Mouse (Mus musculus): ENCODE data around the gene Xpot. TPM values are rescaled to one million over a fixed set of nuclear protein-coding genes. Genes with fewer than 3 reads are reported as not detected.

The Xpot gene
- total and polyA plus RNA-seq, 2 experiments from 2014 or later: 14.8 to 41.1 TPM

DNA sequence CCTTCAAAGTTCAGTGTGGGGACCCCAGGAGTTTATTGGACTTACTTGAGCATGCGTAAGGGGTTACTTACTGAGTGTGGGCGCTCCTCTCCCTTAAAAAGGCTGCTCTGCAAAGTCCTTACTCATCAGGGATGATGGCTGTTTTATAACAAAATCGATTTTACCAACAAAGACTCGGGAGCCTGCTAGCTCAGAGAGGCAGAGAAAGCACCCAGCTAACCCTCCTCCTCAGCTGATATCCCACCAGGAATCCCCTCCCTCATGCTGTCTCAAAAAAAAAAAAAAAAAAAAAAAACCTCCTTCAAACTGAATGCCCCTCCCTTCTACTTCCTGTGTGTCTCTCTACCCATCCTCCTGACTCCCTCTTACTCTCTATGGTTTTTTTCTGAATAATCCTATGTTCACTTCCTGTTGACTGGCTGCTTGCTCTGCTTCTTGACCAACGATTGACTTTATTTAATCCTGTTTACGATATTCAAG is 2.5 kb upstream of the Xpot start:
- Histone ChIP-seq H3K27ac (ENCODE audit: low read depth) (no peak overlapping the region), H3K4me1 (ENCODE audit: control insufficient read depth, insufficient read depth) (0 out of 2 replicates have a peak, but pooled peaks cover 12% of the 10 kb centered on the region), H3K9me3 (replicated peaks; ENCODE audit: control insufficient read depth, low read length) (no peaks in the 10 kb centered on the region), H3K4me3 (ENCODE audit: low read depth, low read length) (no peak overlapping the region), H3K4me2 (ENCODE audit: low read depth, low read length) (no peak overlapping the region), H3K36me3 (replicated peaks; ENCODE audit: control insufficient read depth, insufficient read depth, low read length) (no peaks in the 10 kb centered on the region), H3K9ac (replicated peaks; ENCODE audit: low read depth, low read length) (no peak overlapping the region), H3K27me3 (ENCODE audit: control insufficient read depth, insufficient read depth, low read length) (no peaks in the 10 kb centered on the region)
- no peak for ATAC-seq (ENCODE audit: insufficient read depth, low read depth)
- no peak for TF ChIP-seq EP300 (IDR thresholded peaks at IDR 0.05; ENCODE audit: low read depth)
- no peak for TF ChIP-seq CTCF (IDR thresholded peaks at IDR 0.05; ENCODE audit: low read depth)
- no peak for DNase-seq (ENCODE audit: low spot score)
- WGBS: 78% methylated on average over 6 of the region's 6 CpGs

DNA sequence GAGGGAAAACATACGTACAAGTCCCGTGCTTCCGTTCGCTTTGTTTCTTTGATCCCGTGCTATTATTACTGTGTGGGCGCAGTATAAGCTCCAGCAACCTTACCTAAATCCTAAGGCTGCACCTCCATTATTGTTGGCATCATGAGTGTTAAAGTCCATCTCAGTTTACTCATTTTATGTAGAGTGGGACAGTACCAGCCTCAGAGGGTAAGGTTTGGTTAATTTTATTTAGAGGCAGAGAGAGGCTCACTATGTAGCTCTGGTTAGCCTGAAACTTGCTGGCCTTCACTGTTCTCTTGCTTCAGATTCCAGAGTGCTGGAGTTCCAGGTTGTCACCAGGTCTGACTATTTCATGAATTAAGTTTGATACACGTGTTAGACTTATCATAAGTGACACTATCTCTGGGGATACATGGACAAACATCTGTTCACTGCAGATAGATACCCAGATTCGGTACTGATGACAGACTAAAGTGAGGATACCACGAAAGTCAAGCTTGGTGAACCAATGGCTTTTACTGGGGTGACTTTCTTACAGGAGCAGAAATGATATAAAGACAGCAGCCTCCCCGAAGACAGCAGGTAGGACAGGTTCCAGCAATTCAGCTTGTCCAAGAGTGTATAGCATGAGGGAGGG is 1.2 kb upstream of the Xpot start:
- H3K9ac ChIP-seq (replicated peaks; ENCODE audit: low read depth, low read length): no peak overlapping the region
- 80% methylated on average over 10 of the region's 10 CpGs for WGBS

DNA sequence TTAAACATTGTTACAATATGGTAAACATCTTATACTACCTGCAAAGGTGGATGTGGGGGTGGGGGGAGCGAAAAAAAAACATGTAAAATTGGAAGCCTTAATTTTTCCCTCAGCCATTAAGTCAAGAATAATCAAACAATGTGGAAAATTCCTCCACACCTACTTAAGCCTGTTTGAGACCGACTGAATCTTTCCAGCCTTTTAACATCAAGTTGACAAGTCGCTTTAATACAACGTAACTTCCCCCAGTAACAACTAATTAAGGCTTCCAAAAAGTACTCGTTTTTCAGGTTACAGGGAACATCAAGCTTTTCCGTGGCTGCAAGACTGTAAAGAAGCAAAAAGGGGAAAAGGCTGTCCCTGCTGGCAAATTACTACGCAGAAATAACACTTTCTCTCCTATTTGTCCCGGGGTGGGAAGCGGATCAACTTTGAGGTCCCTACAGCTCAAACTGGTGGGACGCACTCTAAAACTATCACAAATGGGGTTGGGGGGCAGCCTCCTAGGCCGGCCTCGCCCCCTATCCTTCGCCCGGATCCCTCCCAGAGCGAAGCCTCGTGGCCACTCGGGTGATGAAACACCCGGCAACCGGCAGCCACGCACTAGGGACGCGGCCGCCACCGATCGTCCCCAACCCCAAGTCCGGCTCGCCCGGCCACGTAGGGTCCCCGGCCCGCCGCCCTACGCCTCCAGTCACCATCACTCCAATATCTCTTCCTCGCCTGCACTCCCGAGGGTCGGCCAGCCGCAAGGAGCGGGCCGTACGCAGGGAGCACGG is 536 bp downstream of the Xpot start:
- ATAC-seq (ENCODE audit: insufficient read depth, low read depth): peak; percentile 43; the same call in 1 of the 2 replicates
- DNase-seq (ENCODE audit: low spot score): peak; percentile 40
- H3K4me1 ChIP-seq (ENCODE audit: control insufficient read depth, insufficient read depth): 0 out of 2 replicates have a peak, but pooled peaks cover 12% of the 10 kb centered on the region
- under 1% methylated on average over 36 of the region's 41 CpGs for WGBS
- no peak for TF ChIP-seq EP300 (IDR thresholded peaks at IDR 0.05; ENCODE audit: low read depth)
- 0 out of 2 replicates have a peak, but pooled peaks have one; percentile 0 for TF ChIP-seq CTCF (IDR thresholded peaks at IDR 0.05; ENCODE audit: low read depth)
- peak overlapping the region; percentile 93 for H3K27ac ChIP-seq (ENCODE audit: low read depth)
- no peaks in the 10 kb centered on the region for H3K9me3 ChIP-seq (replicated peaks; ENCODE audit: control insufficient read depth, low read length)
- peak overlapping the region; percentile 84 for H3K4me2 ChIP-seq (ENCODE audit: low read depth, low read length)
- peaks cover 21% of the 10 kb centered on the region for H3K36me3 ChIP-seq (replicated peaks; ENCODE audit: control insufficient read depth, insufficient read depth, low read length)
- peak overlapping the region; percentile 73 for H3K9ac ChIP-seq (replicated peaks; ENCODE audit: low read depth, low read length)
- peak overlapping the region; percentile 90 for H3K4me3 ChIP-seq (ENCODE audit: low read depth, low read length)
- no peaks in the 10 kb centered on the region for H3K27me3 ChIP-seq (ENCODE audit: control insufficient read depth, insufficient read depth, low read length)

More for the DNA sequence above, 1.2 kb upstream of the Xpot start:
- H3K4me3 ChIP-seq (ENCODE audit: low read depth, low read length): no peak overlapping the region
- no peaks in the 10 kb centered on the region for H3K9me3 ChIP-seq (replicated peaks; ENCODE audit: control insufficient read depth, low read length)
- peaks cover 7% of the 10 kb centered on the region; the same call in 1 of the 2 replicates for H3K36me3 ChIP-seq (replicated peaks; ENCODE audit: control insufficient read depth, insufficient read depth, low read length)
- no peak overlapping the region for H3K27ac ChIP-seq (ENCODE audit: low read depth)
- DNase-seq (ENCODE audit: low spot score): no peak
- H3K4me2 ChIP-seq (ENCODE audit: low read depth, low read length): no peak overlapping the region
- 0 out of 2 replicates have a peak, but pooled peaks cover 12% of the 10 kb centered on the region for H3K4me1 ChIP-seq (ENCODE audit: control insufficient read depth, insufficient read depth)
- no peak for TF ChIP-seq CTCF (IDR thresholded peaks at IDR 0.05; ENCODE audit: low read depth)
- TF ChIP-seq EP300 (IDR thresholded peaks at IDR 0.05; ENCODE audit: low read depth): no peak
- ATAC-seq (ENCODE audit: insufficient read depth, low read depth): no peak
- H3K27me3 ChIP-seq (ENCODE audit: control insufficient read depth, insufficient read depth, low read length): no peaks in the 10 kb centered on the region

DNA sequence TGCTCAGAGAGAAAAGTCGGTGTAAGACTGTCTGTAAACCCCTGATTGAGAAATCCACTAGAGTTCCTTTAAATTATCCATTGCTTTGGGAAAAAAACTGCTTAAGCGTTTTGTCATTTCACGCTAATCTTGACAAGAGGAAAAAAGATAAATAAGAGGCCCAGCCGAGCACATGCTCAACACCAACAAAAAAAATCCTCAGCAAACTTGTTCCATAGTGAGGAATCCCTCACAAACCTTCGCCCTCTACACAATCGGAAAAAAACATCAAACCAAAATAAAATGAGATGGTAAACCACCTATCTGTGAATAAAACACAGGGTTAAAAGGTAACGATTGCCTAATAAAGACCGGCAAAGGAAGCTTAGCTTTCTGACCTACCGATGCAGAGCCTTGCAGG is 1.1 kb downstream of the Xpot start:
- H3K27me3 ChIP-seq (ENCODE audit: control insufficient read depth, insufficient read depth, low read length): no peaks in the 10 kb centered on the region
- no peaks in the 10 kb centered on the region for H3K9me3 ChIP-seq (replicated peaks; ENCODE audit: control insufficient read depth, low read length)
- peak overlapping the region; percentile 90 for H3K4me3 ChIP-seq (ENCODE audit: low read depth, low read length)
- H3K4me1 ChIP-seq (ENCODE audit: control insufficient read depth, insufficient read depth): 0 out of 2 replicates have a peak, but pooled peaks cover 12% of the 10 kb centered on the region
- 0 out of 2 replicates have a peak overlapping the region, but pooled peaks have one; percentile 5 for H3K27ac ChIP-seq (ENCODE audit: low read depth)
- peak overlapping the region; percentile 84 for H3K4me2 ChIP-seq (ENCODE audit: low read depth, low read length)
- peaks cover 27% of the 10 kb centered on the region for H3K36me3 ChIP-seq (replicated peaks; ENCODE audit: control insufficient read depth, insufficient read depth, low read length)
- 11% methylated on average over 9 of the region's 9 CpGs for WGBS
- DNase-seq (ENCODE audit: low spot score) (no peak), ATAC-seq (ENCODE audit: insufficient read depth, low read depth) (no peak)
- peak overlapping the region; percentile 73 for H3K9ac ChIP-seq (replicated peaks; ENCODE audit: low read depth, low read length)
- no peak for TF ChIP-seq EP300 (IDR thresholded peaks at IDR 0.05; ENCODE audit: low read depth)
- TF ChIP-seq CTCF (IDR thresholded peaks at IDR 0.05; ENCODE audit: low read depth): no peak

DNA sequence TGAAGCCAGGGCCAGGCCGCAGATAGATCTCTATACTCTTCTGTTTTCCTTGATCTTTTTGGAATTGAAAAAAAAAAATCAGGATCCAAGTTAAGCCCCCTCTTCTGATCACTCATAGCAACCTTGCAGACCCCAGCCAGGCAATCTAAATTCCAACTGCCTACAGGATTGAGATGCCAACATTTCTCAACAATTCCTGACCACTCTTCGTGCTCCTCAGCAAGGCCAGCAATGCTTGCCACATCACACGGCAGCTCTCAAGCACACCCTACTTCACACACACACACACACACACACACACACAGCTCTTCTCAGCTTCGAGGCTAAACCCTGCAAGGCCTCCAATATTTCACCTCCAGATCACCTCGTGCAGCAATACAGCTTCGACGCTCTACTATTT is 2.5 kb downstream of the Xpot start:
- Histone ChIP-seq H3K9me3 (replicated peaks; ENCODE audit: control insufficient read depth, low read length) (no peaks in the 10 kb centered on the region), H3K4me3 (ENCODE audit: low read depth, low read length) (no peak overlapping the region), H3K4me2 (ENCODE audit: low read depth, low read length) (no peak overlapping the region), H3K27ac (ENCODE audit: low read depth) (no peak overlapping the region), H3K36me3 (replicated peaks; ENCODE audit: control insufficient read depth, insufficient read depth, low read length) (peaks cover 28% of the 10 kb centered on the region), H3K4me1 (ENCODE audit: control insufficient read depth, insufficient read depth) (0 out of 2 replicates have a peak, but pooled peaks cover 12% of the 10 kb centered on the region), H3K27me3 (ENCODE audit: control insufficient read depth, insufficient read depth, low read length) (no peaks in the 10 kb centered on the region), H3K9ac (replicated peaks; ENCODE audit: low read depth, low read length) (no peak overlapping the region)
- TF ChIP-seq EP300 (IDR thresholded peaks at IDR 0.05; ENCODE audit: low read depth) (no peak), CTCF (IDR thresholded peaks at IDR 0.05; ENCODE audit: low read depth) (no peak)
- DNase-seq (ENCODE audit: low spot score): no peak
- no peak for ATAC-seq (ENCODE audit: insufficient read depth, low read depth)
- WGBS: 64% methylated on average over 7 of the region's 7 CpGs
